Mouse (Mus musculus) G1E (cell line): ENCODE data around the gene Syne2. TPM values are rescaled to one million over a fixed set of nuclear protein-coding genes. Genes with fewer than 3 reads are reported as not detected.

ENCODE experiments used
- ATAC-seq: 2 replicates; pipeline ENCODE4 v1.8.0; 2016; ENCODE audit warnings: mild to moderate bottlenecking; ENCODE audit not compliant: insufficient number of reproducible peaks, poor library complexity, low FRiP score, severe bottlenecking; ENCODE audit errors: extremely low read depth
- DNase-seq: peaks from one replicate; pipeline ENCODE4 v3.0.0; 2012; ENCODE audit warnings: low spot score
- H3K27me3 ChIP-seq: 2 replicates; pipeline ENCODE4 v1.6.1; 2012; ENCODE audit warnings: mild to moderate bottlenecking, low read length, inconsistent platforms; ENCODE audit not compliant: insufficient read depth
- H3K36me3 ChIP-seq: replicated peaks from 2 replicates; pipeline ENCODE3; 2012; ENCODE audit warnings: mild to moderate bottlenecking, inconsistent platforms
- H3K4me1 ChIP-seq: 2 replicates; pipeline ENCODE4 v1.6.1; 2012; ENCODE audit warnings: low read depth, low read length, inconsistent platforms, mixed read lengths; ENCODE audit not compliant: insufficient read depth
- H3K4me3 ChIP-seq: 2 replicates; pipeline ENCODE4 v1.5.1; 2012; ENCODE audit warnings: low read depth, mild to moderate bottlenecking, inconsistent platforms, low read length, moderate library complexity, mixed read lengths
- H3K9me3 ChIP-seq: replicated peaks from 2 replicates; pipeline ENCODE4 v1.6.1; 2012; ENCODE audit warnings: inconsistent platforms
- CTCF ChIP-seq: IDR thresholded peaks from 2 replicates; pipeline ENCODE4 v1.5.1; 2012; ENCODE audit warnings: low read depth, low read length, inconsistent platforms, mixed read lengths
- GATA1 ChIP-seq: IDR thresholded peaks from 2 replicates; pipeline ENCODE4 v1.6.1; 2012; ENCODE audit warnings: borderline replicate concordance, low read length, inconsistent platforms, mixed read lengths
- GATA2 ChIP-seq: IDR thresholded peaks from 2 replicates; pipeline ENCODE4 v1.6.1; 2012; ENCODE audit warnings: low read depth, low read length, inconsistent platforms, borderline replicate concordance
- POLR2AphosphoS5 ChIP-seq: IDR thresholded peaks from 2 replicates; pipeline ENCODE4 v1.6.1; 2012; ENCODE audit warnings: low read depth, low read length, inconsistent platforms; ENCODE audit not compliant: insufficient replicate concordance
- TAL1 ChIP-seq: conservative IDR thresholded peaks from 2 replicates; pipeline ENCODE4 v1.6.1; 2012; ENCODE audit warnings: low read depth, low read length, inconsistent platforms, mixed read lengths
- polyA plus RNA-seq: library from polyadenylated mRNA; stranded (reverse); fragments of >175 nt; gene quantifications from 2 replicates; pipeline ENCODE4 v1.2.3, GENCODE M21; 2012
- total RNA-seq, 2 experiments: library from RNA; stranded (forward) in 1 of 2; stranded (reverse) in 1 of 2; fragments of 200-1000 nt in 1 of 2; fragments of >200 nt in 1 of 2; fragmentation: Nextera tagmentation in 1 of 2; gene quantifications; 2 replicates each; pipeline ENCODE4 v1.2.3; 2014 to 2017

The Syne2 gene
- total and polyA plus RNA-seq, 3 experiments: 0.82 TPM; not detected in 2

DNA sequence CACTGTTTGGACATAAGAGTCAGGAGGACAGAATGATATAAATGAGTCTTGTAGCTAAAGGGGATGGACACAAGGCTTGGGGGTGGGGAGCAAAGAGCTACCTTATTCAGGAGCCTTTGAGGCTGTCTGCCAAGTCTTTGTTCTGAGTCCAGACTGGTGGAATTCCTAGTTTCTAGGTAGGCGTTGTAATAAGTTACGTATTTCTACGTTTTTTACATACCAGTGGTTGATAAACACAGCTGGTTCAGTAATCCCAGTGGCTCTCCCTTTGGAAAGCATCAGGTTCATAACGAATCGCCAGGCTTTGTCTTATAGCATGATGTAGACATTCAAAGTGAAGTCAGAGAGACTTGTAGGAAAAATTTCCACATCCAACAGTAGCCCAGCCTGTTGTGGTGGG, 161.1 kb downstream of the Syne2 start:
- DNase-seq (no peak), ATAC-seq (no peak)
- Histone ChIP-seq H3K4me3 (no peak overlapping the region), H3K27me3 (peaks cover 6% of the 10 kb centered on the region), H3K36me3 (no peaks in the 10 kb centered on the region), H3K4me1 (no peaks in the 10 kb centered on the region; the same call in 1 of the 2 replicates), H3K9me3 (no peaks in the 10 kb centered on the region)
- no peak for TF ChIP-seq CTCF

- TF ChIP-seq GATA1: no peak
- no peak for TF ChIP-seq TAL1
- TF ChIP-seq POLR2AphosphoS5: no peak
- no peak for TF ChIP-seq CTCF
- TF ChIP-seq GATA2: no peak
- DNase-seq: no peak
- H3K9me3 ChIP-seq: no peaks in the 10 kb centered on the region
- H3K4me3 ChIP-seq: no peak overlapping the region
- H3K27me3 ChIP-seq: peaks cover 12% of the 10 kb centered on the region
- H3K4me1 ChIP-seq: no peaks in the 10 kb centered on the region; the same call in 1 of the 2 replicates
- no peak for ATAC-seq
- H3K36me3 ChIP-seq: no peaks in the 10 kb centered on the region
Observed at GRCm38 (mm10) chr12:75983336-75983735, 165.4 kb downstream of the Syne2 start.

GRCm38 (mm10) chr12:75992226-75992858, 174.4 kb downstream of the Syne2 start:
- DNase-seq (no peak), ATAC-seq (no peak)
- Histone ChIP-seq H3K27me3 (peaks cover 13% of the 10 kb centered on the region), H3K4me1 (no peaks in the 10 kb centered on the region), H3K36me3 (no peaks in the 10 kb centered on the region), H3K4me3 (no peak overlapping the region), H3K9me3 (no peaks in the 10 kb centered on the region)
- TF ChIP-seq GATA1 (no peak), CTCF (peak; percentile 26; the same call in 1 of the 2 replicates), TAL1 (no peak)

DNA sequence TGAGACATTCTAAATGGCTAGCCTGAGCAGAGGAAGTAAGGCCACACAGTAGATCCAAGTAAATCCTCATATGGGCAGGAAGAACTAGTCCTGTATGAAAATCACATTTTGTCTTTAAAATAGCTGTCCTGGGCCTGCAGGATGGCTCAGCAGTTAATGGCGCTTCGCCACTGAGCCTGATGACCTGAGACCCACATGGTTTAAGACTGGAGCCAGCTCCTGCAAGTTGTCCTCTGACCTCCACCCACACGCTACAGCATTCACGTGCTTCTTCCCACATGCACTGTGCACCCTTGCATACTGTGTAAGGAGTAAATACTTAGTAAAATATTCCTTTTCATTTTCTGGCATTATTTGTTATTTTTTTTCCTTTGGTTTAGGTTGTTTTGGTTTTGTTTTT, 175.0 kb downstream of the Syne2 start:
- Histone ChIP-seq H3K4me1 (no peaks in the 10 kb centered on the region), H3K27me3 (peaks cover 13% of the 10 kb centered on the region), H3K36me3 (no peaks in the 10 kb centered on the region), H3K9me3 (no peaks in the 10 kb centered on the region), H3K4me3 (no peak overlapping the region)
- DNase-seq (no peak), ATAC-seq (no peak)
- TF ChIP-seq TAL1: no peak
- no peak for TF ChIP-seq GATA1
- TF ChIP-seq POLR2AphosphoS5: no peak
- no peak for TF ChIP-seq CTCF
- TF ChIP-seq GATA2: no peak

DNA sequence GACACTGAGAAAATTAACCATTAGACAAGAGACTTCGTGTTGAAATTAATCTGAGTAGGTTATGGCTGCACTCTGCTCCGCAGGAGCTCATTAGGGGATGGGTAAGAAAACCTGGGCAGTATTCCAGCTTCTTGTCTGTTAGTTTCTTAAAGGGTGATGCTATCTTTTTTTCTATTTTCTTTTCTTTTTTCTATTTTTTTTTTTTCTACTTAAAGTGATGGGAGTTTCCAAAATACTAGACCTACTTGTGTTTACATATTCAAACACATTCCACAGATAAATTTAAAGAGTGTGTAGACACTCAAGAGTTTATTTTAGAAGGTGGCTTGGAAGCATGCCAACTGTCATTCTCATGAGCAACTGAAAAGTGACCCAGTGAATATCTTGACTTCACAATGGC, 177.2 kb downstream of the Syne2 start:
- Histone ChIP-seq H3K36me3 (no peaks in the 10 kb centered on the region), H3K9me3 (no peaks in the 10 kb centered on the region), H3K27me3 (peaks cover 9% of the 10 kb centered on the region), H3K4me3 (no peak overlapping the region), H3K4me1 (no peaks in the 10 kb centered on the region)
- TF ChIP-seq TAL1 (no peak), POLR2AphosphoS5 (no peak), CTCF (no peak), GATA1 (no peak), GATA2 (no peak)
- ATAC-seq (no peak), DNase-seq (no peak)

GRCm38 (mm10) chr12:75997547-75997946, 179.6 kb downstream of the Syne2 start:
- no peak for DNase-seq
- peaks cover 12% of the 10 kb centered on the region for H3K27me3 ChIP-seq
- ATAC-seq: no peak
- H3K36me3 ChIP-seq: no peaks in the 10 kb centered on the region
- no peaks in the 10 kb centered on the region for H3K4me1 ChIP-seq
- H3K9me3 ChIP-seq: no peaks in the 10 kb centered on the region
- no peak overlapping the region for H3K4me3 ChIP-seq
- no peak for TF ChIP-seq POLR2AphosphoS5
- no peak for TF ChIP-seq GATA2
- TF ChIP-seq CTCF: no peak
- no peak for TF ChIP-seq TAL1
- no peak for TF ChIP-seq GATA1
